Mouse (Mus musculus) B cell, adult 62 days (primary cell): ENCODE measurements around the gene Olfr777. TPM values are rescaled to one million over a fixed set of nuclear protein-coding genes. Genes with fewer than 3 reads are reported as not detected.

Source experiments
- total RNA-seq: library from RNA; stranded (reverse); gene quantifications from 4 replicates; pipeline ENCODE4 v1.2.4, GENCODE M21; 2023

Gene Olfr777
- not detected in 4 replicates for total RNA-seq

GRCm38 (mm10) chr10:129271081-129271535 is at the start of gene Olfr777:
TSS of gene Olfr777 (minus strand) at chr10:129271485.

GRCm38 (mm10) chr10:129317817-129318216 is 46.5 kb upstream of the Olfr777 start, which contains the start of gene Olfr780:
TSS of gene Olfr780 (plus strand) at chr10:129318117.

GRCm38 (mm10) chr10:129258827-129259226 is 12.5 kb downstream of the Olfr777 start, which contains the start of gene Olfr776:
TSS of gene Olfr776 (plus strand) at chr10:129259127.

GRCm38 (mm10) chr10:129248112-129248511 is 23.2 kb downstream of the Olfr777 start, which contains the start of gene Olfr775:
TSS of gene Olfr775 (plus strand) at chr10:129248412.

GRCm38 (mm10) chr10:129235904-129236303 is 35.4 kb downstream of the Olfr777 start, which contains the start of gene Olfr774:
TSS of gene Olfr774 (plus strand) at chr10:129236204.

Other genes starting within 250 kb of the Olfr777 start
- gene Olfr764-ps1, start 231.6 kb downstream of the Olfr777 start, total RNA-seq = not detected in 4 replicates
- gene Olfr765, start 221.5 kb downstream of the Olfr777 start, total RNA-seq = not detected in 4 replicates
- gene Olfr766-ps1, start 202.5 kb downstream of the Olfr777 start, total RNA-seq = not detected in 4 replicates
- not detected in 4 replicates for gene Olfr767, start 188.6 kb downstream of the Olfr777 start, total RNA-seq
- gene Olfr768, start 172.1 kb downstream of the Olfr777 start, total RNA-seq = not detected in 4 replicates
- not detected in 4 replicates for gene Olfr769, start 153.6 kb downstream of the Olfr777 start, total RNA-seq
- not detected in 4 replicates for gene Olfr770, start 132.5 kb downstream of the Olfr777 start, total RNA-seq
- not detected in 4 replicates for gene Olfr771, start 106.7 kb downstream of the Olfr777 start, total RNA-seq
- gene Olfr772, start 93.6 kb downstream of the Olfr777 start, total RNA-seq = not detected in 4 replicates
- gene Olfr773, start 84.1 kb downstream of the Olfr777 start, total RNA-seq = not detected in 4 replicates
- gene Olfr774, start 35.3 kb downstream of the Olfr777 start, total RNA-seq = not detected in 4 replicates
- gene Olfr775, start 23.1 kb downstream of the Olfr777 start, total RNA-seq = not detected in 4 replicates
- not detected in 4 replicates for gene Olfr776, start 12.4 kb downstream of the Olfr777 start, total RNA-seq
- gene Olfr780, start 46.6 kb upstream of the Olfr777 start, total RNA-seq = not detected in 4 replicates
- not detected in 4 replicates for gene Olfr781, start 57.4 kb upstream of the Olfr777 start, total RNA-seq
- gene Olfr782, start 77.4 kb upstream of the Olfr777 start, total RNA-seq = not detected in 4 replicates
- gene Olfr784, start 112.6 kb upstream of the Olfr777 start, total RNA-seq = not detected in 4 replicates
- gene Olfr785, start 133.9 kb upstream of the Olfr777 start, total RNA-seq = not detected in 4 replicates
- not detected in 4 replicates for gene Olfr786, start 155.8 kb upstream of the Olfr777 start, total RNA-seq
- gene Olfr787, start 190.4 kb upstream of the Olfr777 start, total RNA-seq = not detected in 4 replicates
- gene Olfr788, start 199.5 kb upstream of the Olfr777 start, total RNA-seq = not detected in 4 replicates
- 0.12 TPM in 1 of 4 replicates, not detected in the others for gene Olfr789, start 213.3 kb upstream of the Olfr777 start, total RNA-seq
- not detected in 4 replicates for gene Olfr790, start 227.0 kb upstream of the Olfr777 start, total RNA-seq